Mouse (Mus musculus): ENCODE data around the gene Gpr3.

Gene Gpr3

DNA sequence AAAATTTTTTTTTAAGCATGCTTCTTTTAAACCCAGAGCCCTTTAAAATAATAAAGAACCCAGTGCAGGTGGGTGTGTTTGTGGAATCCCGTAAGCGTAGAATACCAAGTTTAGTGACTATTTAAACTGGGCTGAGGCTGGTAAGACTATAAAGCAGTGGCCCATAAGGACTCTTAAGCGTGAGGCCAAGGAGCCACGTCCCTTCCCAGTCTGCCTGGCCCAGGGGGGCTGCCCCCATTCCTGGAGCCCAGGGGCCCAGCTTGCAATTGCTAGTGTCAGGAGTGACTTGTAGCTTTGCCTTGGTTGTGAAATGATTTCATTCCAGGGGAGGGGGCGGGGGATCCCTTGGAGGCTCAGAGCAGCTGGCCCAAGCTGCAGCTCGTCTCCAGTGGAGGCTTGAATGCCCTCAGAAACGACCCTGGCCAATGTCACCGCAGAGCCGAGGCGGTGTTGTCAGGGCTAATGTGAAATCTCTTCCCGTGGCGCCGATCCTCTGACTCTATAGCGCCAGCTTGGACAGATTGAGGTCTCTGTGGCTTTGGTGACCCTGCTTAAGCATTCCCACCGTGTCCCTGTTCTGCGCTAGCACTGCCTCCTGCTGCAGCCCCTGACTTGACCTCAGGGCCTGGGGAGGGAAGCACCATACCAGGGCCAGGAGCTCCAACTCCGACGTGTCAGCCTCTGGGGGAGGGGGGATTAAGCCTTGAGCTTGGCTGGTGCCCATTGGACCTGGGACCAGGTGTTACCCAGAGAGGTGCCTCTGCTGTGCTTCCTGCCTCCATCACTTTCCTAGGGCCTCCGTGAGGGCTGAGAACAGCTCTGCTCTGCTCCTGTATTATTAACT, 13.8 kb downstream of the Gpr3 start:
- no peak for DNase-seq (ENCODE audit: low read depth)

DNA sequence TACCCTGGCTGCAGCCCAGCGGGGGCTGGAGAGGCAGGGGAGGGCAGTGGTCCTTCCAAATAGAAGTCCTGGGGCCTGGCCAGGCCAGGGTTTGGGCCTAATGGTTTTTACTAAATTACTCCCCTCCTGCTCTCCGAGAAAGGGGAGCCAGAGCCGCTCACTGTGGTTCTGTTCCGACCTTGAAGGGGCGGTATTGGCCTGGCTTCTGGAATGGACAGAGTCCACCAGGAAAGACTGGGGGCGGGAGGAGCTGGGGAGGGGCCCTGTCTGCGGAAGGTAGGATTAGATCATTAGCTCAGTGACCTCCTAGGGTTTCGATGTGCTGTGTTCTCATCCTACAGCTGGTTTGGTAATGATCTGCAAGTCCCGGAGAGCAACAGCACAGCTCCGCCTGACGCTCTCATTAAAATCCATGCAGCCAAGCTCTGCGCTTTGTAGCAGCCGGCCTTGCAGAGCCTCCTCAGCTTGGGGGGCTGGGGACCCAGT, 14.5 kb downstream of the Gpr3 start:
- DNase-seq (ENCODE audit: low read depth) = no peak

DNA sequence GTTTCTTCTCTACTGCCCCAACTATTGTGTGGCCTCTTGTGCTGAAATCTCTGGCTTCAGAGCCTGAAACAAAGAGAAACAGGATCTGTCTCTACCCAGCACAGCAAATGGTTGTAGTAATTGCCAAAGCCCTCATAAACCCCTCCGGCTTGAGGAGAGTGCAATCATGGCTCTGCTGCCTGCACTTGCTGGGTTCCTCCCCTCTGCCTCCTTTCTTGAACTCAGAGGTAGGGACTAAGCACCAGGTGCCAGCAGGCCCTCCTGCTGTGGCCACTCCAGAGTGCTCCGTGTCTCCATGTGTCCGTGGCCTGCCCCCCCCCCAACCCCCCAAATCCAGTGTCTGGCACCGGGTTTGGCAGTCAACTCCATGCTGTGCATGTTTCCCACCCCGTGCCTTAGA, 15.0 kb downstream of the Gpr3 start:
- DNase-seq (ENCODE audit: low read depth) = no peak

DNA sequence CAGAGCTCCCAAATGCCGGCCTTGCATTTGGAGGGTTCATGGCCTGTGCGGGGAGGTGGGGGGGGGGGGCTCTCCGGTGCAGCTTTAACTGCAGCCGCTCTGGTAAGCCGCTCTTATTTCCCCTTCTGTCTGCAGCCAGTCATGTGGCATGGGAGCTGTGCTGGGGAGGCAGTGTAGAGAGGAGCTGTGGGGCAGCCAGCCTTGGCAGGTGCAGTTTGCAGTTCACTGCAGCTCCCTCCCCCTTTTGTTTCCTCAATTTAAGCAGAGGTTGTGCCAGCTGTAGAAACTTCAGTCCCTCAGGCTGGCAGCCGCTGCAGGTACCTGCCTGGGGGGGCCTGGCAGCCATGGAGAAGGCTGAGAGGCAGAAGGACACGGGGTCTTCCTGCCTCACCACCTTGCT, 15.5 kb downstream of the Gpr3 start:
- no peak for DNase-seq (ENCODE audit: low read depth)

DNA sequence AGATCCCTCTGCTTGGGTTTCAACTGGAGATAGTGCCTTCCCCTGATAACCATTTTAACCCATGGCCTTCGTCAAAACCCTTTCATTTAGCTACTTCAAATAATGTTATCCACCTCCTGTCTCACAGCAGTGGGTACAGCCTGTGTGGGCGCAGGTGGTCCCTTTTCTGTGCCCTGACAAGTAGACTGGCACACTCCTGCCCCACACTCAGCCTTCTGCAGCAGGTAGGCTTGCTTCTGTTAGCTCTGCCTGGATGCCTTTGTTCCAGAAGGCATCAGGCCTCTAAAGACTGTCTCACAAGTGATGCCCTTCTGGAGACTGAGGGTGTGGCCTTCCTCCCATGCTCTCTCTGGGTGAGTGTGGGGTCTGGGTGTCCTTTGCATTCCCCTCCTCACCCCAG, 16.2 kb downstream of the Gpr3 start:
- no peak for DNase-seq (ENCODE audit: low read depth)

DNA sequence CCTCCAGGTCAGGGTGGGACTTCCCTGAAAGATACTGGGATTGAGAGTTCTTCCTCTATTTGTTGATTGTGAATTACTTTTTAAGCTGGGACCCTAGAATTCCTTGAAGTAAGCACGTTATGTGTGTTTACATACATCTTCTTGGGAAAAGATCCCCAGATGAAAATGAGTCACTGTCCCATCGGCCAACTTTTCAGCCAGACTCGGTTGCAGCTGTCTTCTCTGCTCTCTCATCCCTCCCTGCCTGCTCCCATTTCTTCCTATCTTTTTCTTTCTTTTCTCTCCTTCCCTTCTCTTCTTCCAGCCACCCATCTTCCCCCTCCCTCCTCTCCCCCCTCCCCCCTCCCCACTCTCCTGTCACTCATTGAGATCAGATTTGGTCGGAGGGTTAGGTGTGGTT, 17.3 kb downstream of the Gpr3 start:
- no peak for DNase-seq (ENCODE audit: low read depth)

DNA sequence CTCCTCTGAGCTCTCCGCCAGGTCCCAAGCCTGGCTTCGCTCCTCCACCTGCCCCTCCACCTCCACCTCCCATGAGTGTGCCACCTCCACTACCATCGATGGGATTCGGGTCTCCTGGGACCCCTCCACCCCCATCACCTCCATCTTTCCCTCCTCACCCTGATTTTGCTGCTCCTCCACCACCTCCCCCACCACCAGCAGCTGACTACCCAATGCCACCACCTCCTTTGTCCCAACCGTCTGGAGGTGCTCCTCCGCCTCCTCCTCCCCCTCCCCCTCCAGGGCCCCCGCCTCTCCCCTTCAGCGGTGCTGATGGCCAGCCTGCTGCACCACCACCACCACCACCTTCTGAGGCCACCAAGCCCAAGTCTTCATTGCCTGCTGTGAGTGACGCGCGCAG, 17.9 kb downstream of the Gpr3 start:
- DNase-seq (ENCODE audit: low read depth) = no peak

DNA sequence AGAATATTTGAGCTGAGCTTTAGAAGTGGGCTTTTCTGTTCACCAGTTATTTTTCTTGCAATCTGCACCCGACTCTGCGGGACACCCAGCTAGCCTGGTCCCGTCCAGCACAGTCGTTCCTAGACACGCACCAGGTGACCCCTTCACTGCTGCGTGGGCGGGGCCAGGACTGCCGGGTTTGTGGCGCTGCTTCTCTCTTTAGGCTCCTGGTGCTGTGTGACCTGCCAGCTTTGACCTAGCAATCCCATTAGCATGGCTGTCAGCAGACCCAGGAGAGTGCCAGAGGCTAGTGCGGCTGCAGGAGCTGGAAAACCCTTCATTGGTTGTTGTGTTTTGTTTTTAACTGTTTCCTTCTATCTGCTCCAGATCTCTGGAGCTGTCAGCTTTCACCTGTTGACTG, 22.9 kb downstream of the Gpr3 start:
- DNase-seq (ENCODE audit: low read depth) = no peak

DNA sequence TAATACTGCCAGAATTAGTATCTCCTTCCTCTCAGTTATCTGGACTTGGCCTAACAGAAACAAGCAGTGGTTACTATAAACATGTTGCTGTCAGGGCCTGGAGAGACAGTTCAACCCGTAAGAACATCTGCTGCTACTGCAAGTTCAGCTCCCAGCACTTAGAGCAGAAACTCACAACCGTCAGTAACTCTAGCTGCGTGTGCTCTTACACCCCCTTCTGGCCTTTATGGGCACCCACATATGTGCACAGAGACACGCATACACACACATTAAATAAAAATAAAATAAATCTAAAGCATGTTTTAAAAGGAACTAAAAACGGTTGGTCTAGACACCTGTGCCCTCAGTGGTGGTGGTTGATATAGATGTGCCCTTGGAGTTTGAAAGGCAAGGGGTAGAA, 25.5 kb downstream of the Gpr3 start:
- DNase-seq (ENCODE audit: low read depth) = no peak

DNA sequence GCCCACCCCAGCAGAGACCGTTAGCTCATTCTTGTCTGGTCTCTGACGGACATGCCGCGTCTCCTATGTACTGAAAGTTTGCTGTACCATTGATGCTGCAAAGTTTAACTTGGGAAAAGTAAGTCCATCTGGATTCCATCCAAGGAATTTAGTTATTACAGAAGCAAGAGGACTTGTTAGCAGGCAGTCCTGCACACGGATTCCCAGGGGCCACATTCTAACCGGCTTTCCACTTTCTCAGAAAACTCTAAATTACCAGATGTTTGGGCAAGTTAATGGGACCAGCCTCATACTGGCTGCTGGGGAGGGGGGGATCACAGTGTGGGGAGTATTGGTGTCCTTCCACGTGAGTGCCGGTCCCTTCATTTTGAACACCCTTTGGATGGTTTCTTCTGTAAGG, 26.4 kb downstream of the Gpr3 start:
- no peak for DNase-seq (ENCODE audit: low read depth)

DNA sequence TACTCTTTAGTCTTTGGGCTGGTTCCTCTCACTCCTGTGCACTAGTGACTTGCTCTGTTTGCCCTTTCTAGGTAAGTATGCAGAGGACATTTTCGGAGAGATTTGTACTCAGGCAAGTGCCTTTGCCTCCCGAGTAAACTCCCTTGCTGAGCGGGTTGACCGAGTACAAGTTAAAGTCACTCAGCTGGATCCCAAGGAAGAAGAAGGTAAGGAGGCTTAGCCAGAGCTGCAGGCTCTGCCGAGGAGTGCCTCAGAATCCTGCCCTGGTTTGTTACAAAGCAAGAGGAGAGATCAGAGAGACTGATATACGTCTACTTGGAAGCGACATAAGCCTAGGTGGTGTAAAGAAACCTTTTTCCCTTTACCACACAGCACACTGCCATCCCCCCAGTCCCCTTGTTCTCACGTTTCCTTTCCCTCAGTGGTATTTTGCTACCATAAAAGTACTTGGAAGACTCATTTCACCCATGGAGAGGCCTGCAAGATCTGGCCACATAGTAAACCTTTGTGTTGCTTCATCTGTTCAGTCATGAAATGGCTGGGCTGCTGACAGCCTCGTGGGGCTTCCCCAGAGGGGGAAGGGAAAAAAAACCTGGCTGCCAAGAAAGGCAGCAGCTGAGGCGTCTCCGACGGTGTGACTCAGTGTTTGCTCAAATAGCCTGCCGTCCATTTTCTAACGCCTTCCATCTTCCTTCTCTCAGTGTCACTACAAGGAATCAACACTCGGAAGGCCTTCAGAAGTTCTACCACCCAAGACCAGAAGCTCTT, 27.3 kb downstream of the Gpr3 start:
- no peak for DNase-seq (ENCODE audit: low read depth)

DNA sequence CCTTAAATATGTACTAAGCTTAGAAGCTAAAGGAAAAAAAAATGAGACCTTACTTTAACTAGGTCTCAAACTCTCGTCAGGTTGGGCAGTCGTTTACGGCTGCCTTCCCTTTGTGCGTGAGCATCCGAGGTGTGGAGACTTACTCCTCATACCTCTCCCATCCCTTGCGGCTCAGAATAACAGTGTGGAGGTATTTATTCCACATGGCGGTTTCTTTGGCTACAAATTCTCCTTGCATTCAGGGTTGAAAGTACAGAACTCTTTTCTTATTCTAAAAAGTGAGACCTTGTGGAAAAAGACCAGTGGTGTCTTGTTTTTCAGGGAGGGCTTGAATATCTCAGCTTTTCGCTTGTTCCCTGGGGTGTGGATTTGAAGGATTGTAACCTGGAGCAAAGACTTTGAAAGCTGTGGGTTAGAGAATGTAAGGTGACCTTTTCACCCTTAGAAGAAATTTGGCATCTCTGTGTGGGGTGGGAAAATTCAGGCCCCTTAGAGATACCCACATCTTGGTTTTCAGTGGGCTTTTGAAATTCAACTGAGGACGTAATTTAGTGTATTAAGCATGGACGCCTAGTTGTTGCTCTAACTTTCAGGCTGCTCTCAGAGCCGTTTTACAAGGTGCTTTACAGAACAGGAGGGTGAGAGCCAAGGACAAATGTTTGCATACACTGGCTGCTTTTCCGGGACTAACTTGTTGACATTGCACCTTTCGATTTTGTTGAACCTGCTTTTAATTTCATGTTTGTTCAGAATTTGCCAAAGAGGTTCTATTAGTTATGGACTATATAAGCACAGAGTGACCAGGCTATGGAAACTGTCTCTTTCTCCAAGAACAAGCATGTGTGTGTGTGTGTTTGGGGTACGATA, 28.1 kb downstream of the Gpr3 start:
- DNase-seq (ENCODE audit: low read depth) = no peak

DNA sequence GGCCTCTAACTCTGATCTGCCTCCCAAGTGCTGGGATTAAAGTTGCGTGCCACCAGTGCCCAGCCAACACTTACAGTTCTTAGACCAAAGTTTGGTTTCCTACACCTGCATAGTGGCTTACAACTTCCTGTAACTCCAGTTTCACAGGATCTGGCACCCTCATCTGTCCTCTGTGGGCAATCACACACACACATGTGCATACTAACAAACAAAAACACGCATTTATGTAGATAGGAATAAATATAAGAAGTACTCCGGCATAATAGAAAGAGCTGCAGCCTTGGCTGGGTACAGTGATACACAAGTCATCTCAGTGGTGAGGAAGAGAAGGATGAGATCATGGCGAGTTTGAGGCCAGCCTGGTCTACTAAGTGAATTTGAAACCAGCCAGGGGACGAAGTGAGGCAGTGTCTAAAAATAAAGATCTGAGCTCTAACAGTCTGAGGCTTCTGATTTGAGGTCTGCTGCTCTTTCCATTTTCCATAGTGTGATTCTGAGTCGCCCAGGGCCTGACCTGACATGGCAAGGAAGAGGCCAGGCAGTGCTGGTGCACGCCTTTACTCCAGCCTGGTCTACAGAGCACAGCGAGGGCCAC, 29.8 kb downstream of the Gpr3 start:
- no peak for DNase-seq (ENCODE audit: low read depth)

DNA sequence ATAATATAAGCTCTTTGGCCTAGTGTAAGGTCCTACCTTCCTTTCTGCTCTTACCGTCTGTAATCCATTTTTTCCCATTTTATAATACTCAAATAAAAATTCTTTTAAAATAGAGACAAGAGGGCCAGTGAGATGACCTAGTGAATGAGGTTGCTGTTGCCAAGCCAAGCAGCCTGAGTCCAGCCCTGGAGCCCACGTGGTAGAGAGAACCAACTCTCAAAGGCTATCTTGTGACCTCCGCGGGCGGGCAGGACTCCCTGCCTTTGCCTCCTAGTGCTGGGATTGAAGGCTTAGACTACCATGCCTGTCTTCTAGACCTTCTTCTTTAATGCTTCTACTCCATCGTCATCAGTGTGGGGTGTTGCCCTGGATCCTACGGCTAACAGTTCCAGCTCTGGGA, 33.1 kb downstream of the Gpr3 start:
- no peak for DNase-seq (ENCODE audit: low read depth)

DNA sequence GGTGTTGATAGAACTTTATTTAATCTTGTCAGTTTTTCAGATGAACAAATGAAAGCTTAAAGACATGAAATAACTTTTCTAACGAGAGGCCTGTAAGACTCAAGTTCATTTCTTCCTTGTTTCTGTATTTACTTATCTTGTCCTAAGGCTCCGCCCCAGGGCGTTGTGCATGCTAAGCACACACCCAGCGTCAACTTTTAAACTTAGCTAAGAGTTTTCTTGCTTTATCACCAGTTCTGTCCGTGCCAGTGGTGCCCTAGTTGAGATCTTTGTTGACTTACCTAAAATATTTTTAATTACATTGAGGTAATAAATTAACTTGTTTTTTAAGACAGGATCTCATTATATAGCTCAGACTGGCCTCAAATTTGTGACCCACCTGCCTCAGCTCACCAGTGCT, 34.0 kb downstream of the Gpr3 start:
- DNase-seq (ENCODE audit: low read depth) = peak; percentile 29

DNA sequence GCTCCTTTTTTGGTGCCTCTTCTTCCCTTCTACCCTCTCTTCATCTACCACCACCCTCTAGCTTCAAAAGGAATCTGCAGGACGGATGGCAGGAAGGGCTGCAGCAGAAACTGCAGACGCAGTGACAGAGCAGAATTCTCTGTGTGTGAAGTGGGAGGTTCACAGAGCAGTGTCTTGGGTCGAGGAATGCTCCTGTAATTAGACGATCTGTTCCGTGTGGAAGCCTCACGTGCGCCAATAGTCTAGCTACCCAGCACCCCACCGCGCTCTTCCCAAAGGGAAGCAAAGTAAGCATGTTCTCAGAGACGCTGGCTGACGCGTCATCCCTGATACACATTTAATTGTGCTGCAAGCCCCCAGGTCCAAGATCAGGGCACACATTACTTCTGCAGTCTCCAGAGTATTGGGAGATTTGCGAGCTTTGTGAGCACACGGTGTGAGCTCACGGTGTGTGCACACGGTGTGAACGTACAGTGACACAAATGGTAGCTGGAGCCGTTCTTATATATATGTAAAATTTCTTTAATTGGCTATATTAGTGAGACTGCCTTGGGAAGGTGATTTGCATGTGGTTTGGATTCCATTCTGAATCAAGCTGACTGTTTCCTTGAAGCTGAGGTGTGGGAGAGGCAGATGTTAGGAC, 35.5 kb downstream of the Gpr3 start:
- DNase-seq (ENCODE audit: low read depth) = no peak

DNA sequence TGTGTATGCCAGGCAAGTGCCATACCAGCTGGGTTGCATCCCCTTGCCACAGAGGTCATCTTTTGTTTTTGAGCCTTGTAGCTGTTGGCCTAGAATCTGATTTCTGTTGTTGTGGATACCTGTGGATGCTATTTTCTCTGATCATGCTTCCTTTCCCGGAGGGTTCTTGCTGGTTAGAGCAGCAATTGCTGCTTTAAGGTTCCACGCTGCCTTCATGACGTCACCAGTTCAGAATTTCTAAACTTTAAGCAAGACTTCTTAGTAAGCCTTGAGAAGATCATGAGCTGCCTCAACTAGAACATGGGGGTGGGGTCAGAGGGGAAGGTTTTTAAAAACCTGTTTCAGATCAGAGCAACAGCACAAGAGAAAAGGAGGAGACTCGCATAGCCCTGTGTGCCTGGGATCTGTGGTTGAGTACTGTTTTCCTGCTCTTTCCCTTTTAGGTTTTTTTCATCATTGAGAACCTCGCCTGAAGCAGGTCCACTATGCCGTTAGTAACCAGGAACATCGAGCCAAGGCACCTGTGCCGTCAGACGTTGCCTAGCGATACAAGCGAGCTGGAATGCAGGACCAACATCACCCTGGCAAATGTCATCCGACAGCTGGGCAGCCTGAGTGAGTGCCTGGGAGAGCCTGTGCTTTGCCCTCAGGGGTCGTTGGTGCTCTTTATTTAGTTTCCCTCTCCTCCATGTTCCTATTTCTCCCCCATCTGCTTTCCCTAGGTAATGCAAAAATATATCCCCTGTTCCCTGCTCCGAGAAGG, 36.2 kb downstream of the Gpr3 start:
- DNase-seq (ENCODE audit: low read depth) = no peak

DNA sequence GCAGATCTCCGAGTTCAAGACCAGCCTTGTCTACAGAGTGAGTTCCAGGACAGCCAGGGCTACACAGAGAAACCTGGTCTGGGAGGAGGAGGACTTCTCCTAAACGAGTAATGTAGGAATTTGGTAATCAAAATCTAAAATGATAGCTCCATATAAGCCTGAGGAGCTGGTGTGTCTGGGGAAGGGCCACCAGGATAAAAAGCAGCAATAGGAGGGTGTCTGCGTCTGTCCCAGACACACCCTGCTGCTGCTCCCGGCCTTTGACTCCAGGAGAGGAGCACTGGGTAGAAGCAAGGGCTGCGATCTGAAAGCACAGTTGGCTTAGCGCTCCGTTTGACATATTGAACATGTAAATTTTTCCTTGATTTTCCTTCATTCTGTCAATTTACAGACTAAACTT, 37.1 kb downstream of the Gpr3 start:
- DNase-seq (ENCODE audit: low read depth) = no peak

DNA sequence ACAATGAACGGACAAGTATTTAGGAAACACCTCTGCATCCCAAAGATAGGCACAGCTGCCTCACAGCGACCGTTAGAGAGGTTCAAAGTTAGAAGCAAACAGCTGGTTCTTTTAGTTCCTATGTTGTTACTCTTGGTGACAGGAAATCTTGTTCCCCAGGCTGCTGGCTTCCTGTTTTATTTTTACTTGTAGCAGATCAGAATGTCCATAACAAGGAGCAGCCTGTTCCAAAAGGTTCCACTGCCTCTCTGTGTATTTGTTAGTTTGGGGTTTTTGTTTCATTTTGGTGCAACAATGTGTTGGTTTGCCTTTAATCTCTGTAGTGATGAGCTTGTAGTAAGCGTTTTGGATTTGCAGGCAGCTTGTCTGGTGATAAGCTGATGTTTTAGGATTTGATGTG, 38.0 kb downstream of the Gpr3 start:
- no peak for DNase-seq (ENCODE audit: low read depth)

DNA sequence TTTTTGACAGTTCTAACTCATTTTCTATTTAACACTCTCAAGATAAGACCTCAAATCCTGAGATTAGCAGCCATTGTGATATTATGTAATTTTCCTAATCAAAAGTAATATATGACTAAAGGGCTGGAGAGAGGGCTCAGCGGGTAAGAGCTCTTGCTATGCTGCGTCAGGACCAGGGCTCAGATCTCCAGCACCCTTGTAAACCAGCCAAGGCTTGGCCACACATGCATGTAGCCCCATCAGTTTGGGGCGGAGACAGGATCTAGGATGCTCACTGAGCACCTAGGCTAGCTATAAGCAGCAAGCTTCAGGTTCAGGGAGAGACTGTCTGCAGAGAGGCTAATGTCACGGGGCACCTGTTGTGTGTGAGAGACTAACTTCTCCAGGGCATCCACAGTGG, 39.9 kb downstream of the Gpr3 start:
- DNase-seq (ENCODE audit: low read depth) = no peak

DNA sequence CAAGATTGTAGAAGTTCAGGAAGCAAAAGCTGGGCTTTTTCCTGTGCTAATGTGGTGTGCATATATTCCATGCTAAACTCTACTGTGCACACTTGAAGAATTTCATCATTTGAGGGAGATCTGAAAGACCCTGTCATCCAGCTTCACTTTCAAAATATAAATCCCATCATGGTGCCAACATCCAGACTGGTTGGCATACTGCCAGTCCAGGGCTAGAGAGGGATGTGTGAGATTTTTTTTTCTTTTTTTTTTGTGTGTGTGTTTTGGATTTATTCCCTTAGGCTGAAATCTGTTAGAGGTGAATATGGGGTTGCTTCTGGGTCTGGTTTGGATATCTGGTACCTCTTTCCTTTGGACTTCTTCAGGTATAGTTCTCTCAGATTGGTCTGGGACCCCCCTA, 41.7 kb downstream of the Gpr3 start:
- DNase-seq (ENCODE audit: low read depth) = no peak

Measured in c-Kit-positive CD71-positive TER-119-negative erythroid progenitor cells, embryonic 14.5 days (primary cell).